15 mouse cellular contexts compared by ENCODE assay signal in the genomic region with DNA sequence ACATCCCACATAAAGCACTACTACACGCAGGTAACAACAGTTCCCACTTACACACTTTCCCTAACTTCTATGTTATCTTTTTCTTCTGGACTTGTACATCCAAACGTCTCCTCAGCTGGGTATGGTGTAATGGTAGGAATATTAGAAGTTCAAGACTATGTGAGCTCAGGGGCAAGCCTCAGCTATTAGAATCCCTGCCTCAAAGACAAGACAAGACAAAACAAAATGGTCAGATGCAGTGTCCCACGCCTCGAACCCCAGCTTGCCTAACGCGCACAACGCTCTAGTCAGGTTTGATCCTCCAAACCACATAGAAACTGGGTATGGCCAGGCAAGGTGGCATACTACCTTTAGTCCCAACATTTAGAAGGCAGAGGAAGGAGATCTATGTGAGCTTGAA.
"Had no signal": no experiment of that assay in that cellular context is flagged by ENCODE, and none has a peak within 500 bp of the region (broad histone marks: within the 10 kb centered on the region; RNA-seq: fewer than 3 reads in every experiment).

No protein-coding gene starts in this region.

- H3K9ac ChIP-seq: neural tube, embryonic 15.5 days; stomach, embryonic 15.5 days had no signal

- H3K4me2 ChIP-seq: neural tube, embryonic 15.5 days; stomach, embryonic 15.5 days had no signal

- H3K4me3 ChIP-seq: neural tube, embryonic 15.5 days; stomach, embryonic 15.5 days had no signal

- H3K9me3 ChIP-seq: neural tube, embryonic 15.5 days; stomach, embryonic 15.5 days had no signal

- DNase-seq: retina, postnatal 1 day; right cerebral cortex, adult 18-20 months; right cerebral cortex, postnatal 14 days; right cerebral cortex, postnatal 25 days; right cerebral cortex, postnatal 4 days; spleen, adult 18-20 months; thymus, adult 18-20 months; thymus, adult 2 months; thymus, postnatal 14 days; thymus, postnatal 25 days; thymus, postnatal 36 days; thymus, postnatal 4 days had no signal

- H3K27me3 ChIP-seq: neural tube, embryonic 15.5 days; stomach, embryonic 15.5 days had no signal

- H3K27ac ChIP-seq: neural tube, embryonic 15.5 days; stomach, embryonic 15.5 days; stomach, postnatal 0 days had no signal

- H3K4me1 ChIP-seq: neural tube, embryonic 15.5 days; stomach, embryonic 15.5 days had no signal
